Mouse (Mus musculus): ENCODE results near the gene Ifi209. TPM values are rescaled to one million over a fixed set of nuclear protein-coding genes. Genes with fewer than 3 reads are reported as not detected.
"Not testable (repeated sequence)": the region's sequence is repeated elsewhere in the genome, so short reads cannot be mapped to it uniquely, and the experiment has no call there.

Ifi209 gene
- polyA plus RNA-seq, 1 experiment from 2014 or later, result 0.34 TPM

DNA sequence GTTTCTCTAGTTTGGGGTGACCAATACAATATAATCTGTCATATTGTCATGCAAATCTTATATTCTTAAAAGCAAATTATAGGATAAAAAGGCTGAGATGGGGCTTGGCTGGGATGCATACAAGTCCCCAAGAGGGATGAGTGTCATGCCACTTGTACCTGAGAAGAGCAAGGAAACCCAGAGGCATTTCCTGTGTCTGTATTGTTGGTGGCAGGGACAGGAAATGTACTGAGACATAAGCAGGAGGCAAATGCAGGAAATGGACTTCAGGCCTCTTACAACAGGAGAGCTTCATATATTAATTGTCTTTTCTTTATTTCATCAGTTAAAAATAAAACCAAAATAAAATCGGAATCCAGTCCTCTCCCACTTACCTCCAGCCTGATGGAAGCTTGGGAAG lies 47.9 kb downstream of the Ifi209 start:
- not testable (repeated sequence) for H3K27ac ChIP-seq; H3K4me1 ChIP-seq (replicated peaks); H3K4me2 ChIP-seq; H3K27me3 ChIP-seq; H3K9me3 ChIP-seq (replicated peaks); H3K9ac ChIP-seq; ATAC-seq (replicated peaks; ENCODE audit: insufficient number of reproducible peaks, insufficient read depth, low FRiP score, low read depth); H3K36me3 ChIP-seq; H3K4me3 ChIP-seq
- WGBS, result 77% methylated on average over 1 of the region's 1 CpGs

- Histone ChIP-seq H3K4me1 (replicated peaks) (no peaks in the 10 kb centered on the region), H3K27me3 (no peaks in the 10 kb centered on the region), H3K9me3 (replicated peaks) (no peaks in the 10 kb centered on the region), H3K36me3 (no peaks in the 10 kb centered on the region), H3K9ac (no peak overlapping the region), H3K4me3 (no peak overlapping the region), H3K27ac (no peak overlapping the region), H3K4me2 (no peak overlapping the region)
- 89% methylated on average over 1 of the region's 1 CpGs for WGBS
- no peak for ATAC-seq (replicated peaks; ENCODE audit: insufficient number of reproducible peaks, insufficient read depth, low FRiP score, low read depth)
Observed at GRCm38 (mm10) chr1:173694270-173694669, 63.6 kb downstream of the Ifi209 start.

Small RNA genes lying within 50 kb of the gene (microRNA-seq; reads per million reads assigned to microRNA genes)
- not detected for gene Gm44339

Other genes with a start within 250 kb of the Ifi209 start
- 0.10 TPM in 2 replicates for gene Ifi206, start 139.9 kb upstream of the Ifi209 start, polyA plus RNA-seq (2015; fragmentation: Nextera tagmentation; extraction: Ambion mirVana)
- not detected in 2 replicates for gene Ifi214, start 95.0 kb upstream of the Ifi209 start, polyA plus RNA-seq (2015; fragmentation: Nextera tagmentation; extraction: Ambion mirVana)
- 0.14 and 0.19 TPM in 2 replicates for gene Ifi213, start 31.6 kb upstream of the Ifi209 start, polyA plus RNA-seq (2015; fragmentation: Nextera tagmentation; extraction: Ambion mirVana)
- not detected in 2 replicates for gene Ifi208, start 42.8 kb downstream of the Ifi209 start, polyA plus RNA-seq (2015; fragmentation: Nextera tagmentation; extraction: Ambion mirVana)
- 0.68 and 1.3 TPM in 2 replicates for gene Ifi207, start 110.8 kb downstream of the Ifi209 start, polyA plus RNA-seq (2015; fragmentation: Nextera tagmentation; extraction: Ambion mirVana)
- 1.6 and 7.0 TPM in 2 replicates for gene Ifi204, start 136.0 kb downstream of the Ifi209 start, polyA plus RNA-seq (2015; fragmentation: Nextera tagmentation; extraction: Ambion mirVana)